Mouse (Mus musculus) embryonic facial prominence, embryonic 15.5 days (tissue): ENCODE measurements around the gene Rhbdd2. TPM values are rescaled to one million over a fixed set of nuclear protein-coding genes. Genes with fewer than 3 reads are reported as not detected.
A peak's percentile ranks its signal among the peaks of the same experiment; 100 is the strongest.

Experiments used
- ATAC-seq: fragments of 200-750 bp; cut with Nextera tagmentation; 2 replicates; pipeline ENCODE4 v1.8.0; 2017; ENCODE audit warnings: low read depth, moderate TSS enrichment; ENCODE audit not compliant: insufficient number of reproducible peaks, low FRiP score, low TSS enrichment
- H3K27ac ChIP-seq: fragments of 300-500 bp; sonication (generic); replicated peaks from 2 replicates; pipeline ENCODE4 v1.5.1; 2015; ENCODE audit warnings: mild to moderate bottlenecking, inconsistent platforms
- H3K27me3 ChIP-seq: fragments of 300-500 bp; sonication (generic); 2 replicates; pipeline ENCODE4 v1.6.1; 2015; ENCODE audit warnings: inconsistent platforms
- H3K36me3 ChIP-seq: fragments of 300-500 bp; sonication (generic); 2 replicates; pipeline ENCODE4 v1.6.1; 2015; ENCODE audit warnings: mild to moderate bottlenecking, inconsistent platforms
- H3K4me1 ChIP-seq: fragments of 300-500 bp; sonication (generic); 2 replicates; pipeline ENCODE4 v1.6.1; 2015; ENCODE audit warnings: inconsistent platforms
- H3K4me2 ChIP-seq: fragments of 300-500 bp; sonication (generic); replicated peaks from 2 replicates; pipeline ENCODE4 v1.6.1; 2015; ENCODE audit warnings: mild to moderate bottlenecking, inconsistent platforms
- H3K4me3 ChIP-seq: fragments of 300-500 bp; sonication (generic); replicated peaks from 2 replicates; pipeline ENCODE4 v1.5.1; 2015; ENCODE audit warnings: mild to moderate bottlenecking, inconsistent platforms
- H3K9ac ChIP-seq: fragments of 300-500 bp; sonication (generic); 2 replicates; pipeline ENCODE4 v1.6.1; 2015; ENCODE audit warnings: inconsistent platforms
- H3K9me3 ChIP-seq: fragments of 300-500 bp; sonication (generic); replicated peaks from 2 replicates; pipeline ENCODE4 v1.6.1; 2016; ENCODE audit warnings: inconsistent platforms
- WGBS: fragments of 180-500 bp; shearing (Covaris S2); methylation state at CpG from one replicate; pipeline ENCODE4 v1.1.7; 2015; 5-methylcytosine and 5-hydroxymethylcytosine counted together
- polyA plus RNA-seq: library from polyadenylated mRNA; unstranded; fragments of >200 nt; fragmentation: Nextera tagmentation; extraction: Ambion mirVana; gene quantifications from 2 replicates; pipeline ENCODE4 v1.2.1, GENCODE M21; 2015

Rhbdd2 gene
- polyA plus RNA-seq, 1 experiment from 2014 or later, result 39.9 TPM

- no peak overlapping the region for H3K27ac ChIP-seq
- H3K27me3 ChIP-seq, result no peaks in the 10 kb centered on the region
- H3K4me3 ChIP-seq, result no peak overlapping the region
- H3K4me1 ChIP-seq, result peaks cover 3% of the 10 kb centered on the region; the same call in 1 of the 2 replicates
- H3K9ac ChIP-seq, result no peak overlapping the region
- no peaks in the 10 kb centered on the region for H3K9me3 ChIP-seq
- no peak for ATAC-seq
- H3K4me2 ChIP-seq, result no peak overlapping the region
- 74% methylated on average over 18 of the region's 18 CpGs for WGBS
- H3K36me3 ChIP-seq, result no peaks in the 10 kb centered on the region
Observed at GRCm38 (mm10) chr5:135623006-135623563, 9.3 kb upstream of the Rhbdd2 start.

GRCm38 (mm10) chr5:135628916-135629315 is 3.5 kb upstream of the Rhbdd2 start:
- H3K27ac ChIP-seq, result no peak overlapping the region
- no peak overlapping the region for H3K4me3 ChIP-seq
- no peaks in the 10 kb centered on the region for H3K36me3 ChIP-seq
- WGBS, result 41% methylated on average over 10 of the region's 10 CpGs
- no peak overlapping the region for H3K9ac ChIP-seq
- H3K4me2 ChIP-seq, result no peak overlapping the region
- no peaks in the 10 kb centered on the region for H3K27me3 ChIP-seq
- no peaks in the 10 kb centered on the region for H3K9me3 ChIP-seq
- H3K4me1 ChIP-seq, result peaks cover 8% of the 10 kb centered on the region; the same call in 1 of the 2 replicates
- no peak for ATAC-seq

GRCm38 (mm10) chr5:135629401-135629800 is 3.0 kb upstream of the Rhbdd2 start:
- no peak for ATAC-seq
- no peaks in the 10 kb centered on the region for H3K36me3 ChIP-seq
- 75% methylated on average over 3 of the region's 3 CpGs for WGBS
- no peak overlapping the region for H3K4me3 ChIP-seq
- no peaks in the 10 kb centered on the region for H3K27me3 ChIP-seq
- peaks cover 8% of the 10 kb centered on the region; the same call in 1 of the 2 replicates for H3K4me1 ChIP-seq
- no peak overlapping the region for H3K9ac ChIP-seq
- no peak overlapping the region for H3K4me2 ChIP-seq
- H3K27ac ChIP-seq, result no peak overlapping the region
- H3K9me3 ChIP-seq, result no peaks in the 10 kb centered on the region

- Histone ChIP-seq H3K9ac (no peak overlapping the region), H3K27ac (no peak overlapping the region), H3K4me3 (no peak overlapping the region), H3K9me3 (no peaks in the 10 kb centered on the region), H3K4me1 (peaks cover 8% of the 10 kb centered on the region; the same call in 1 of the 2 replicates), H3K27me3 (no peaks in the 10 kb centered on the region), H3K4me2 (no peak overlapping the region), H3K36me3 (peaks cover 6% of the 10 kb centered on the region; the same call in 1 of the 2 replicates)
- 38% methylated on average over 3 of the region's 3 CpGs for WGBS
- ATAC-seq, result no peak
Observed at GRCm38 (mm10) chr5:135630598-135630997, 1.8 kb upstream of the Rhbdd2 start.

GRCm38 (mm10) chr5:135632797-135633144 is 353 bp downstream of the Rhbdd2 start:
- under 1% methylated on average over 21 of the region's 21 CpGs for WGBS
- Histone ChIP-seq H3K4me3 (peak overlapping the region; percentile 91), H3K36me3 (peaks cover 25% of the 10 kb centered on the region), H3K9me3 (no peaks in the 10 kb centered on the region), H3K4me1 (peaks cover 8% of the 10 kb centered on the region; the same call in 1 of the 2 replicates), H3K4me2 (peak overlapping the region; percentile 66), H3K27ac (peak overlapping the region; percentile 85), H3K9ac (peak overlapping the region; percentile 82), H3K27me3 (no peaks in the 10 kb centered on the region)
- ATAC-seq, result peak; percentile 67

- no peak for ATAC-seq
- no peaks in the 10 kb centered on the region for H3K9me3 ChIP-seq
- no peak overlapping the region for H3K4me2 ChIP-seq
- no peaks in the 10 kb centered on the region for H3K27me3 ChIP-seq
- H3K4me1 ChIP-seq, result no peaks in the 10 kb centered on the region
- H3K27ac ChIP-seq, result 0 out of 2 replicates have a peak overlapping the region, but pooled peaks have one; percentile 18
- H3K4me3 ChIP-seq, result no peak overlapping the region
- H3K36me3 ChIP-seq, result peaks cover 47% of the 10 kb centered on the region
- WGBS, result 71% methylated on average over 7 of the region's 7 CpGs
- H3K9ac ChIP-seq, result no peak overlapping the region
Observed at GRCm38 (mm10) chr5:135639760-135640458, 7.5 kb downstream of the Rhbdd2 start.

GRCm38 (mm10) chr5:135640459-135640789 is 8.0 kb downstream of the Rhbdd2 start:
- H3K36me3 ChIP-seq, result peaks cover 43% of the 10 kb centered on the region
- no peaks in the 10 kb centered on the region for H3K4me1 ChIP-seq
- no peaks in the 10 kb centered on the region for H3K9me3 ChIP-seq
- H3K27me3 ChIP-seq, result no peaks in the 10 kb centered on the region
- H3K27ac ChIP-seq, result 0 out of 2 replicates have a peak overlapping the region, but pooled peaks have one; percentile 18
- no peak for ATAC-seq
- no peak overlapping the region for H3K4me3 ChIP-seq
- no peak overlapping the region for H3K9ac ChIP-seq
- WGBS, result 73% methylated on average over 6 of the region's 6 CpGs
- no peak overlapping the region for H3K4me2 ChIP-seq

GRCm38 (mm10) chr5:135641028-135641427 is 8.6 kb downstream of the Rhbdd2 start:
- H3K27me3 ChIP-seq, result no peaks in the 10 kb centered on the region
- no peak overlapping the region for H3K4me3 ChIP-seq
- no peaks in the 10 kb centered on the region for H3K4me1 ChIP-seq
- ATAC-seq, result no peak
- peaks cover 37% of the 10 kb centered on the region for H3K36me3 ChIP-seq
- no peak overlapping the region for H3K4me2 ChIP-seq
- H3K9me3 ChIP-seq, result no peaks in the 10 kb centered on the region
- WGBS, result 95% methylated on average over 1 of the region's 1 CpGs
- no peak overlapping the region for H3K27ac ChIP-seq
- H3K9ac ChIP-seq, result no peak overlapping the region

- Histone ChIP-seq H3K4me3 (no peak overlapping the region), H3K4me2 (no peak overlapping the region), H3K27me3 (no peaks in the 10 kb centered on the region), H3K9me3 (no peaks in the 10 kb centered on the region), H3K36me3 (peaks cover 21% of the 10 kb centered on the region), H3K9ac (no peak overlapping the region), H3K4me1 (no peaks in the 10 kb centered on the region), H3K27ac (no peak overlapping the region)
- no peak for ATAC-seq
- WGBS, result 87% methylated on average over 10 of the region's 10 CpGs
Observed at GRCm38 (mm10) chr5:135642686-135643551, 10.5 kb downstream of the Rhbdd2 start.

GRCm38 (mm10) chr5:135643552-135643842 is 11.1 kb downstream of the Rhbdd2 start:
- H3K27me3 ChIP-seq, result no peaks in the 10 kb centered on the region
- no peak overlapping the region for H3K9ac ChIP-seq
- H3K9me3 ChIP-seq, result no peaks in the 10 kb centered on the region
- WGBS, result 93% methylated on average over 1 of the region's 1 CpGs
- H3K36me3 ChIP-seq, result peaks cover 16% of the 10 kb centered on the region
- no peak overlapping the region for H3K4me2 ChIP-seq
- no peak for ATAC-seq
- no peak overlapping the region for H3K27ac ChIP-seq
- no peak overlapping the region for H3K4me3 ChIP-seq
- H3K4me1 ChIP-seq, result no peaks in the 10 kb centered on the region

GRCm38 (mm10) chr5:135643869-135644268 is 11.5 kb downstream of the Rhbdd2 start:
- Histone ChIP-seq H3K4me3 (no peak overlapping the region), H3K27ac (no peak overlapping the region), H3K27me3 (no peaks in the 10 kb centered on the region), H3K36me3 (peaks cover 13% of the 10 kb centered on the region), H3K4me1 (no peaks in the 10 kb centered on the region), H3K4me2 (no peak overlapping the region), H3K9ac (no peak overlapping the region), H3K9me3 (no peaks in the 10 kb centered on the region)
- 89% methylated on average over 8 of the region's 8 CpGs for WGBS
- no peak for ATAC-seq
